Mouse (Mus musculus): ENCODE data around the gene S100b. TPM values are rescaled to one million over a fixed set of nuclear protein-coding genes. Genes with fewer than 3 reads are reported as not detected.

The S100b gene
- polyA plus RNA-seq, 1 experiment from 2014 or later: 1.4 TPM

- Histone ChIP-seq H3K27ac (ENCODE audit: low read depth) (no peak overlapping the region), H3K4me2 (ENCODE audit: low read length) (no peak overlapping the region), H3K27me3 (replicated peaks; ENCODE audit: control insufficient read depth, insufficient read depth, low read length) (no peaks in the 10 kb centered on the region), H3K4me3 (ENCODE audit: low read depth, low read length) (no peak overlapping the region), H3K9ac (ENCODE audit: low read length) (no peak overlapping the region), H3K36me3 (ENCODE audit: control insufficient read depth, insufficient read depth, low read length) (peaks cover 49% of the 10 kb centered on the region), H3K9me3 (ENCODE audit: control insufficient read depth, low read length) (no peaks in the 10 kb centered on the region), H3K4me1 (replicated peaks; ENCODE audit: control insufficient read depth, insufficient read depth, low read length) (no peaks in the 10 kb centered on the region)
- DNase-seq (ENCODE audit: low spot score): no peak
- ATAC-seq (replicated peaks; ENCODE audit: low FRiP score, low TSS enrichment, low read depth): no peak
- WGBS: 91% methylated on average over 9 of the region's 9 CpGs
Observed at GRCm38 (mm10) chr10:76306738-76307137, 53.1 kb downstream of the S100b start.

MicroRNAs within 50 kb of the gene (microRNA counts, 519-probe panel; counts per million panel counts)
- microRNA mmu-miR-678: not detected

Small RNAs within 50 kb of the gene (microRNA-seq; reads per million reads assigned to microRNA genes)
- not detected for gene Mir678

Other genes starting within 250 kb of the S100b start
- 25.2 and 26.7 TPM in 2 replicates for gene Zfp280b, start 221.2 kb upstream of the S100b start, polyA plus RNA-seq (2014; fragmentation: Nextera tagmentation; extraction: Ambion mirVana)
- not detected in 2 replicates for gene Slc5a4b, start 142.9 kb upstream of the S100b start, polyA plus RNA-seq (2014; fragmentation: Nextera tagmentation; extraction: Ambion mirVana)
- 0.16 TPM in 1 of 2 replicates, not detected in the other for gene Slc5a4a, start 106.4 kb upstream of the S100b start, polyA plus RNA-seq (2014; fragmentation: Nextera tagmentation; extraction: Ambion mirVana)
- 53.6 and 61.8 TPM in 2 replicates for gene Prmt2, start 16.0 kb upstream of the S100b start, polyA plus RNA-seq (2014; fragmentation: Nextera tagmentation; extraction: Ambion mirVana)
- 5.7 and 6.6 TPM in 2 replicates for gene Dip2a, start 91.4 kb downstream of the S100b start, polyA plus RNA-seq (2014; fragmentation: Nextera tagmentation; extraction: Ambion mirVana)
- gene AC141477.1, start 186.6 kb downstream of the S100b start, polyA plus RNA-seq (2014; fragmentation: Nextera tagmentation; extraction: Ambion mirVana): not detected in 2 replicates
- 20.1 and 22.2 TPM in 2 replicates for gene Pcnt, start 188.9 kb downstream of the S100b start, polyA plus RNA-seq (2014; fragmentation: Nextera tagmentation; extraction: Ambion mirVana)
- not detected in 2 replicates for gene 2610028H24Rik, start 195.2 kb downstream of the S100b start, polyA plus RNA-seq (2014; fragmentation: Nextera tagmentation; extraction: Ambion mirVana)
- 56.2 and 67.8 TPM in 2 replicates for gene Mcm3ap, start 215.1 kb downstream of the S100b start, polyA plus RNA-seq (2014; fragmentation: Nextera tagmentation; extraction: Ambion mirVana)
- 4.7 and 5.4 TPM in 2 replicates for gene Ybey, start 215.3 kb downstream of the S100b start, polyA plus RNA-seq (2014; fragmentation: Nextera tagmentation; extraction: Ambion mirVana)

All from intestine, embryonic 14.5 days (tissue).